Mouse (Mus musculus) bone marrow, adult 2 months (tissue): ENCODE measurements around the gene Sde2. TPM values are rescaled to one million over a fixed set of nuclear protein-coding genes. Genes with fewer than 3 reads are reported as not detected.
A peak's percentile ranks its signal among the peaks of the same experiment; 100 is the strongest.

Experiments used
- H3K27ac ChIP-seq: fragments of 200-500 bp; 2 replicates; pipeline ENCODE4 v1.5.1; 2012; ENCODE audit warnings: low read depth, mild to moderate bottlenecking, control low read depth, inconsistent platforms, low read length; ENCODE audit not compliant: control insufficient read depth, poor library complexity, insufficient read depth
- H3K4me1 ChIP-seq: fragments of 200-500 bp; 2 replicates; pipeline ENCODE4 v1.6.1; 2011; ENCODE audit warnings: low read length; ENCODE audit not compliant: control insufficient read depth, insufficient read depth
- H3K4me3 ChIP-seq: fragments of 200-500 bp; replicated peaks from 2 replicates; pipeline ENCODE3; 2011; ENCODE audit warnings: mild to moderate bottlenecking, low read depth, low read length, control low read depth; ENCODE audit not compliant: control insufficient read depth
- CTCF ChIP-seq: fragments of 200-500 bp; IDR thresholded peaks from 2 replicates; pipeline ENCODE4 v1.5.1; 2011; ENCODE audit warnings: low read length, control low read depth; ENCODE audit not compliant: control insufficient read depth, insufficient read depth
- POLR2A ChIP-seq: fragments of 200-500 bp; IDR thresholded peaks from 2 replicates; pipeline ENCODE4 v1.6.1; 2011; ENCODE audit warnings: low read depth, mild to moderate bottlenecking, control low read depth, low read length, borderline replicate concordance; ENCODE audit not compliant: control insufficient read depth
- WGBS: fragments of 180-500 bp; shearing (Covaris S2); methylation state at CpG from one replicate; pipeline ENCODE4 v1.1.7; 2018; 5-methylcytosine and 5-hydroxymethylcytosine counted together
- polyA plus RNA-seq: library from polyadenylated mRNA; stranded (reverse); fragments of >200 nt; gene quantifications from 2 replicates; pipeline ENCODE4 v1.2.4, GENCODE M21; 2011; ENCODE audit warnings: low replicate concordance; ENCODE audit not compliant: missing spikeins, insufficient read depth, insufficient read length

The Sde2 gene
- polyA plus RNA-seq, result 13.9 and 24.7 TPM in 2 replicates

- TF ChIP-seq POLR2A (peak; percentile 100), CTCF (no peak)
- Histone ChIP-seq H3K4me3 (peak within 1 kb of the TSS; percentile 97), H3K27ac (peak within 1 kb of the TSS; percentile 99), H3K4me1 (no peaks in the 10 kb centered on the region; the same call in 1 of the 2 replicates)
- under 1% methylated on average over 77 of the region's 77 CpGs for WGBS
Measured at GRCm38 (mm10) chr1:180850316-180851270, at the start of gene Sde2. Sde2 (plus strand) TSS chr1:180851127.

- Histone ChIP-seq H3K4me1 (no peaks in the 10 kb centered on the region; the same call in none of the 2 replicates), H3K4me3 (no peak overlapping the region), H3K27ac (no peak overlapping the region)
- TF ChIP-seq CTCF (no peak), POLR2A (no peak)
- 92% methylated on average over 3 of the region's 3 CpGs for WGBS
Measured at GRCm38 (mm10) chr1:180801466-180801994, 49.4 kb upstream of the Sde2 start.

- Histone ChIP-seq H3K4me1 (peaks cover under 1% of the 10 kb centered on the region; the same call in 1 of the 2 replicates), H3K27ac (no peak overlapping the region), H3K4me3 (no peak overlapping the region)
- 53% methylated on average over 6 of the region's 6 CpGs for WGBS
- TF ChIP-seq CTCF, result no peak
- no peak for TF ChIP-seq POLR2A
Measured at GRCm38 (mm10) chr1:180803881-180804280, 47.0 kb upstream of the Sde2 start.

GRCm38 (mm10) chr1:180808831-180809230, 42.1 kb upstream of the Sde2 start:
- Histone ChIP-seq H3K27ac (no peak overlapping the region), H3K4me1 (peaks cover 4% of the 10 kb centered on the region), H3K4me3 (no peak overlapping the region)
- 87% methylated on average over 5 of the region's 5 CpGs for WGBS
- TF ChIP-seq CTCF, result no peak
- TF ChIP-seq POLR2A, result no peak

- TF ChIP-seq CTCF (no peak), POLR2A (no peak)
- Histone ChIP-seq H3K4me3 (no peak overlapping the region), H3K4me1 (peaks cover 4% of the 10 kb centered on the region), H3K27ac (no peak overlapping the region)
- 20% methylated on average over 7 of the region's 7 CpGs for WGBS
Measured at GRCm38 (mm10) chr1:180810976-180811375, 40.0 kb upstream of the Sde2 start.

- H3K4me1 ChIP-seq, result peaks cover 4% of the 10 kb centered on the region
- WGBS, result under 1% methylated on average over 27 of the region's 27 CpGs
- peak overlapping the region; percentile 99 for H3K4me3 ChIP-seq
- TF ChIP-seq POLR2A, result no peak
- peak; percentile 43 for TF ChIP-seq CTCF
- peak overlapping the region; percentile 100 for H3K27ac ChIP-seq
Measured at GRCm38 (mm10) chr1:180811596-180812462, 39.1 kb upstream of the Sde2 start.

- WGBS, result under 1% methylated on average over 71 of the region's 71 CpGs
- Histone ChIP-seq H3K4me1 (peaks cover 4% of the 10 kb centered on the region), H3K4me3 (peak overlapping the region; percentile 99), H3K27ac (peak overlapping the region; percentile 100)
- TF ChIP-seq CTCF, result no peak
- TF ChIP-seq POLR2A, result peak; percentile 29; the same call in 1 of the 2 replicates
Measured at GRCm38 (mm10) chr1:180812463-180813408, 38.2 kb upstream of the Sde2 start.
